Mouse (Mus musculus): ENCODE results near the gene Tmco4. TPM values are rescaled to one million over a fixed set of nuclear protein-coding genes. Genes with fewer than 3 reads are reported as not detected.

Gene Tmco4
- polyA plus RNA-seq, 1 experiment from 2014 or later, result 1.1 TPM

- peaks cover 16% of the 10 kb centered on the region for H3K36me3 ChIP-seq (replicated peaks)
- H3K27me3 ChIP-seq (replicated peaks; ENCODE audit: low read depth, poor library complexity, severe bottlenecking), result peaks cover 79% of the 10 kb centered on the region
- 23% methylated on average over 7 of the region's 7 CpGs for WGBS
- peaks cover 57% of the 10 kb centered on the region for H3K4me1 ChIP-seq
- H3K27ac ChIP-seq (replicated peaks), result peak overlapping the region; percentile 91
- DNase-seq (ENCODE audit: low spot score), result peak; percentile 57
- peaks cover 11% of the 10 kb centered on the region; the same call in 1 of the 2 replicates for H3K9me3 ChIP-seq
- peak overlapping the region; percentile 79 for H3K4me3 ChIP-seq
Measured at GRCm38 (mm10) chr4:139091066-139091465, 118.4 kb downstream of the Tmco4 start.

GRCm38 (mm10) chr4:139091478-139092355, 119.0 kb downstream of the Tmco4 start:
- 3% methylated on average over 28 of the region's 28 CpGs for WGBS
- DNase-seq (ENCODE audit: low spot score), result peak; percentile 69
- H3K4me1 ChIP-seq, result peaks cover 52% of the 10 kb centered on the region
- H3K9me3 ChIP-seq, result peaks cover 11% of the 10 kb centered on the region; the same call in 1 of the 2 replicates
- peaks cover 79% of the 10 kb centered on the region for H3K27me3 ChIP-seq (replicated peaks; ENCODE audit: low read depth, poor library complexity, severe bottlenecking)
- peaks cover 16% of the 10 kb centered on the region for H3K36me3 ChIP-seq (replicated peaks)
- peak overlapping the region; percentile 91 for H3K27ac ChIP-seq (replicated peaks)
- H3K4me3 ChIP-seq, result peak overlapping the region; percentile 79

GRCm38 (mm10) chr4:139092356-139093195, 119.9 kb downstream of the Tmco4 start, which contains the start of gene Nbl1:
TSS of gene Nbl1 (minus strand) at chr4:139092993.
- Histone ChIP-seq H3K36me3 (replicated peaks) (peaks cover 16% of the 10 kb centered on the region), H3K4me3 (peak within 1 kb of the TSS; percentile 79), H3K4me1 (peaks cover 52% of the 10 kb centered on the region), H3K9me3 (peaks cover 11% of the 10 kb centered on the region; the same call in 1 of the 2 replicates), H3K27me3 (replicated peaks; ENCODE audit: low read depth, poor library complexity, severe bottlenecking) (peaks cover 75% of the 10 kb centered on the region), H3K27ac (replicated peaks) (peak within 1 kb of the TSS; percentile 91)
- peak; percentile 71 for DNase-seq (ENCODE audit: low spot score)
- under 1% methylated on average over 105 of the region's 105 CpGs for WGBS

DNA sequence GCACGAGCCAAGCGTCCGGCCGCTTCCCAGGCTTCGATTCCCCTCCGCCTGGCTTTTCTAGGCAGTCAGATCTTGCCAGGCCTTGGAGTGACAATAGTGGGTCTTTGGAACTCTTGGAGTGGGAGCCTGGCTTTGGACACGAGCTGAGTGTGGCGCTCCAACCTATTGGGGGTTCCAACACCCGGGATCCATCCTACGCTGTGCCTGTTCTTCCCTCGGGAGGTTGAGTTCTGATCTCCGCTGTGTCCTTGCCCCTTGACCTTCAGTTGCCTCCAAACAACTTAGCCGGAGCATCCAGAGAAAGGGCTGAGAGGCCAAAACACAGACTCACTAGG, 120.5 kb downstream of the Tmco4 start:
- Histone ChIP-seq H3K9me3 (peaks cover 11% of the 10 kb centered on the region; the same call in 1 of the 2 replicates), H3K36me3 (replicated peaks) (peaks cover 16% of the 10 kb centered on the region), H3K4me1 (peaks cover 52% of the 10 kb centered on the region), H3K27me3 (replicated peaks; ENCODE audit: low read depth, poor library complexity, severe bottlenecking) (peaks cover 70% of the 10 kb centered on the region), H3K27ac (replicated peaks) (peak overlapping the region; percentile 91), H3K4me3 (peak overlapping the region; percentile 79)
- no peak for DNase-seq (ENCODE audit: low spot score)
- 17% methylated on average over 13 of the region's 13 CpGs for WGBS

- Histone ChIP-seq H3K27ac (replicated peaks) (no peak overlapping the region), H3K9me3 (peaks cover 11% of the 10 kb centered on the region; the same call in 1 of the 2 replicates), H3K4me1 (peaks cover 40% of the 10 kb centered on the region), H3K27me3 (replicated peaks; ENCODE audit: low read depth, poor library complexity, severe bottlenecking) (peaks cover 49% of the 10 kb centered on the region), H3K36me3 (replicated peaks) (peaks cover 6% of the 10 kb centered on the region), H3K4me3 (no peak overlapping the region)
- 48% methylated on average over 1 of the region's 1 CpGs for WGBS
- no peak for DNase-seq (ENCODE audit: low spot score)
Measured at GRCm38 (mm10) chr4:139095406-139095805, 122.7 kb downstream of the Tmco4 start.

GRCm38 (mm10) chr4:139096201-139096600, 123.5 kb downstream of the Tmco4 start:
- Histone ChIP-seq H3K4me1 (peaks cover 36% of the 10 kb centered on the region), H3K9me3 (peaks cover 11% of the 10 kb centered on the region; the same call in 1 of the 2 replicates), H3K36me3 (replicated peaks) (peaks cover 2% of the 10 kb centered on the region; the same call in 1 of the 2 replicates)

GRCm38 (mm10) chr4:139100326-139100725, 127.6 kb downstream of the Tmco4 start:
- H3K27ac ChIP-seq (replicated peaks), result no peak overlapping the region
- H3K36me3 ChIP-seq (replicated peaks), result peaks cover 38% of the 10 kb centered on the region
- DNase-seq (ENCODE audit: low spot score), result no peak
- no peak overlapping the region for H3K4me3 ChIP-seq
- peaks cover under 1% of the 10 kb centered on the region; the same call in 1 of the 2 replicates for H3K9me3 ChIP-seq
- 93% methylated on average over 8 of the region's 8 CpGs for WGBS
- H3K4me1 ChIP-seq, result peaks cover 32% of the 10 kb centered on the region
- H3K27me3 ChIP-seq (replicated peaks; ENCODE audit: low read depth, poor library complexity, severe bottlenecking), result peaks cover 2% of the 10 kb centered on the region; the same call in 1 of the 2 replicates

More at GRCm38 (mm10) chr4:139096201-139096600, 123.5 kb downstream of the Tmco4 start:
- Histone ChIP-seq H3K4me3 (no peak overlapping the region), H3K27ac (replicated peaks) (no peak overlapping the region), H3K27me3 (replicated peaks; ENCODE audit: low read depth, poor library complexity, severe bottlenecking) (peaks cover 41% of the 10 kb centered on the region)
- no peak for DNase-seq (ENCODE audit: low spot score)
- 83% methylated on average over 5 of the region's 5 CpGs for WGBS

DNA sequence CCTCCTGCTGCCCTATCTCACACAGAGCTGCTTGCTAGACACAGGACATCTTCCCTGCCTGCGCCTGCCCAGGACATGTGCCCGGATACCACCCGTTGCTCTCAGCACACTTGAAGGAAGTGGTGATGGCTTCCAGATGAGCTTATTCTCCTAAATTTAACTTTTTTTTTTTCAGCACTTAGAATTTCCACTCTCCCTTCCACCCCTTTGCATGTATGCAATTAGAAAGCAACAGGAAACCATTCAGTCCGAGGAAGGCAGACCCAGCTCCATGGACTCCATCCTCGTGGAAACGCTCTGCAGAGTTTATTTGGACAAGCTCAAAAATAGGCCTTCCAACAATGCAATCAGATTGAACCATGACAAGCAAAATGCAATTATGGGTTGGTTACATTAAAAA, 128.9 kb downstream of the Tmco4 start:
- 62% methylated on average over 6 of the region's 6 CpGs for WGBS
- H3K27me3 ChIP-seq (replicated peaks; ENCODE audit: low read depth, poor library complexity, severe bottlenecking), result no peaks in the 10 kb centered on the region; the same call in 1 of the 2 replicates
- DNase-seq (ENCODE audit: low spot score), result no peak
- H3K9me3 ChIP-seq, result no peaks in the 10 kb centered on the region
- peak overlapping the region; percentile 16; the same call in 1 of the 2 replicates for H3K27ac ChIP-seq (replicated peaks)
- H3K4me1 ChIP-seq, result peaks cover 33% of the 10 kb centered on the region
- peaks cover 38% of the 10 kb centered on the region for H3K36me3 ChIP-seq (replicated peaks)
- no peak overlapping the region for H3K4me3 ChIP-seq

DNA sequence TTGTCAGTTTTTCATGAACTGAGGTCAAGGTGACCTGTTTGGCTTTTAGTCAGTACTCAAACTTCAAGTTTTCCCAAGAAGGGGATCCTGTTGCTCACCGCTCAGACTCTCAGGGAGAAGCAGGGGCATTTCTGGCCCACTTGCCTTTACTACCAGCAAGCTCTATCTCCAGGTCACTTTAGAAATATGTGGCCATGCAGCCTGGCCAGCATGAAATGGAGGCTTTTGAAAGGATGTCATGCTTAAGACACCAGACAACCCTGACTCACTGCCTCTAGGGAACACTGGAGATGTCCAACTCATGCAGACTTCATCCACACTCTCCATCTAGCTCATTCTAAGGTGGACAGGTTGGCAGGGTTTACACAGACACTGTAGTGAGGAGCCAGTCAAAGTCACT, 132.8 kb downstream of the Tmco4 start:
- Histone ChIP-seq H3K36me3 (replicated peaks) (peaks cover 38% of the 10 kb centered on the region), H3K4me3 (no peak overlapping the region), H3K4me1 (peaks cover 41% of the 10 kb centered on the region), H3K9me3 (no peaks in the 10 kb centered on the region), H3K27ac (replicated peaks) (no peak overlapping the region), H3K27me3 (replicated peaks; ENCODE audit: low read depth, poor library complexity, severe bottlenecking) (no peaks in the 10 kb centered on the region)
- no peak for DNase-seq (ENCODE audit: low spot score)
- 96% methylated on average over 1 of the region's 1 CpGs for WGBS

Other genes with a start within 250 kb of the Tmco4 start
- gene Pla2g2c, start 248.1 kb upstream of the Tmco4 start, polyA plus RNA-seq (2016; fragmentation: Nextera tagmentation; extraction: Ambion mirVana), result 0.52 and 0.65 TPM in 2 replicates
- gene Ubxn10, start 235.7 kb upstream of the Tmco4 start, polyA plus RNA-seq (2016; fragmentation: Nextera tagmentation; extraction: Ambion mirVana), result 1.3 and 1.4 TPM in 2 replicates
- not detected in 2 replicates for gene Pla2g2f, start 215.3 kb upstream of the Tmco4 start, polyA plus RNA-seq (2016; fragmentation: Nextera tagmentation; extraction: Ambion mirVana)
- gene Pla2g2d, start 197.2 kb upstream of the Tmco4 start, polyA plus RNA-seq (2016; fragmentation: Nextera tagmentation; extraction: Ambion mirVana), result 0.26 and 0.80 TPM in 2 replicates
- 0.34 and 0.60 TPM in 2 replicates for gene Pla2g5, start 109.4 kb upstream of the Tmco4 start, polyA plus RNA-seq (2016; fragmentation: Nextera tagmentation; extraction: Ambion mirVana)
- gene Gm13030, start 98.9 kb upstream of the Tmco4 start, polyA plus RNA-seq (2016; fragmentation: Nextera tagmentation; extraction: Ambion mirVana), result not detected in 2 replicates
- not detected in 2 replicates for gene Pla2g2e, start 94.9 kb upstream of the Tmco4 start, polyA plus RNA-seq (2016; fragmentation: Nextera tagmentation; extraction: Ambion mirVana)
- 3.8 and 4.9 TPM in 2 replicates for gene Otud3, start 58.9 kb upstream of the Tmco4 start, polyA plus RNA-seq (2016; fragmentation: Nextera tagmentation; extraction: Ambion mirVana)
- gene Rnf186, start 5.8 kb upstream of the Tmco4 start, polyA plus RNA-seq (2016; fragmentation: Nextera tagmentation; extraction: Ambion mirVana), result not detected in 2 replicates
- gene Htr6, start 102.7 kb downstream of the Tmco4 start, polyA plus RNA-seq (2016; fragmentation: Nextera tagmentation; extraction: Ambion mirVana), result 0.23 and 0.26 TPM in 2 replicates
- gene Nbl1, start 120.1 kb downstream of the Tmco4 start, polyA plus RNA-seq (2016; fragmentation: Nextera tagmentation; extraction: Ambion mirVana), result 51.7 and 80.8 TPM in 2 replicates
- 431 and 444 TPM in 2 replicates for gene Minos1, start 158.2 kb downstream of the Tmco4 start, polyA plus RNA-seq (2016; fragmentation: Nextera tagmentation; extraction: Ambion mirVana)
- gene Capzb, start 220.0 kb downstream of the Tmco4 start, polyA plus RNA-seq (2016; fragmentation: Nextera tagmentation; extraction: Ambion mirVana), result 388 and 409 TPM in 2 replicates

Measured in embryonic facial prominence, embryonic 10.5 days (tissue).